In genomic region chr8:114018364-114018763, GRCm38 (mm10) we compare ENCODE assay signal across 8 mouse cellular contexts.
DNase-seq lines count a peak whose midpoint lies in the region; ATAC-seq and TF ChIP-seq lines count a peak whose summit lies in the region.
"Had no signal": no experiment of that assay in that cellular context is flagged by ENCODE, and none has a peak within 500 bp of the region (broad histone marks: within the 10 kb centered on the region; RNA-seq: fewer than 3 reads in every experiment).

No protein-coding gene starts in this region.

- H3K27ac ChIP-seq in heart, postnatal 0 days (ENCODE audit: low read depth): no peak overlapping the region; the same call in 1 of the 2 replicates
- no peak overlapping the region for H3K27ac ChIP-seq in lung, postnatal 0 days (ENCODE audit: low read length)

- H3K27me3 ChIP-seq in heart, postnatal 0 days (ENCODE audit: control insufficient read depth, insufficient read depth, low read length): 0 out of 2 replicates have a peak, but pooled peaks cover 3% of the 10 kb centered on the region
- H3K27me3 ChIP-seq in lung, postnatal 0 days (replicated peaks; ENCODE audit: insufficient read depth, low read length): no peaks in the 10 kb centered on the region
- H3K27me3 ChIP-seq: megakaryocyte, embryonic 14.5 days had no signal

- 5% methylated on average over 5 of the region's 5 CpGs for WGBS in heart, postnatal 0 days
- WGBS in lung, postnatal 0 days: 11% methylated on average over 5 of the region's 5 CpGs

- TF ChIP-seq CTCF in heart, postnatal 0 days (IDR thresholded peaks at IDR 0.05; ENCODE audit: low read depth): no peak
- TF ChIP-seq CTCF in lung, postnatal 0 days (IDR thresholded peaks at IDR 0.05): no peak

- DNase-seq in kidney, adult 18-20 months: peak; percentile 4
- no peak for DNase-seq in kidney, adult 11 months
- DNase-seq in cerebellum, postnatal 36 days: peak; percentile 5 to 13
- peak; percentile 71 for DNase-seq in heart, postnatal 0 days (ENCODE audit: low spot score)
- peak; percentile 85 for DNase-seq in lung, postnatal 0 days (ENCODE audit: low spot score)
- no peak for DNase-seq in left cerebral cortex, adult 11 months (ENCODE audit: low spot score)

- peaks cover 10% of the 10 kb centered on the region for H3K4me1 ChIP-seq in heart, postnatal 0 days (ENCODE audit: control insufficient read depth, insufficient read depth)
- no peaks in the 10 kb centered on the region for H3K4me1 ChIP-seq in lung, postnatal 0 days (ENCODE audit: insufficient read depth, low read depth, low read length)
- H3K4me1 ChIP-seq: megakaryocyte, embryonic 14.5 days had no signal

- no peaks in the 10 kb centered on the region for H3K36me3 ChIP-seq in heart, postnatal 0 days (replicated peaks; ENCODE audit: control insufficient read depth, insufficient read depth, low read length)
- no peaks in the 10 kb centered on the region for H3K36me3 ChIP-seq in lung, postnatal 0 days (ENCODE audit: insufficient read depth, low read length)

- no peak for TF ChIP-seq EP300 in heart, postnatal 0 days (IDR thresholded peaks at IDR 0.05; ENCODE audit: low read depth)
- TF ChIP-seq EP300 in lung, postnatal 0 days (IDR thresholded peaks at IDR 0.05): peak; percentile 76

- H3K9me3 ChIP-seq in heart, postnatal 0 days (replicated peaks; ENCODE audit: control insufficient read depth, low read length): no peaks in the 10 kb centered on the region
- no peaks in the 10 kb centered on the region for H3K9me3 ChIP-seq in lung, postnatal 0 days (ENCODE audit: low read length)

- H3K9ac ChIP-seq in heart, postnatal 0 days (replicated peaks; ENCODE audit: low read depth, low read length): no peak overlapping the region
- no peak overlapping the region for H3K9ac ChIP-seq in lung, postnatal 0 days (replicated peaks; ENCODE audit: low read depth)

- 0 out of 2 replicates have a peak overlapping the region, but pooled peaks have one; percentile 10 for H3K4me2 ChIP-seq in heart, postnatal 0 days (ENCODE audit: low read depth, low read length)
- no peak overlapping the region for H3K4me2 ChIP-seq in lung, postnatal 0 days (replicated peaks; ENCODE audit: low read depth, low read length)

- no peak overlapping the region for H3K4me3 ChIP-seq in heart, postnatal 0 days (ENCODE audit: low read depth, low read length)
- no peak overlapping the region for H3K4me3 ChIP-seq in lung, postnatal 0 days (ENCODE audit: low read depth, low read length)
- H3K4me3 ChIP-seq: megakaryocyte, embryonic 14.5 days had no signal

- ATAC-seq in heart, postnatal 0 days (ENCODE audit: insufficient read depth, low read depth): peak; percentile 86
- ATAC-seq in lung, postnatal 0 days: peak; percentile 80
- no peak for ATAC-seq in monocyte, adult 5-6 weeks (replicated peaks; ENCODE audit: insufficient number of reproducible peaks, low FRiP score, low TSS enrichment, poor library complexity, severe bottlenecking)

Comparison
In these comparisons a context has a peak if more than half of its experiments do, and no peak if none do; other contexts are left out.
1. DNase-seq: peak in kidney, adult 18-20 months (single experiment), cerebellum, postnatal 36 days (2 of 2), heart, postnatal 0 days (single experiment) and lung, postnatal 0 days (single experiment); none in kidney, adult 11 months (single experiment) and left cerebral cortex, adult 11 months (single experiment).